Mouse (Mus musculus): ENCODE measurements around the gene Dolpp1.

DNA sequence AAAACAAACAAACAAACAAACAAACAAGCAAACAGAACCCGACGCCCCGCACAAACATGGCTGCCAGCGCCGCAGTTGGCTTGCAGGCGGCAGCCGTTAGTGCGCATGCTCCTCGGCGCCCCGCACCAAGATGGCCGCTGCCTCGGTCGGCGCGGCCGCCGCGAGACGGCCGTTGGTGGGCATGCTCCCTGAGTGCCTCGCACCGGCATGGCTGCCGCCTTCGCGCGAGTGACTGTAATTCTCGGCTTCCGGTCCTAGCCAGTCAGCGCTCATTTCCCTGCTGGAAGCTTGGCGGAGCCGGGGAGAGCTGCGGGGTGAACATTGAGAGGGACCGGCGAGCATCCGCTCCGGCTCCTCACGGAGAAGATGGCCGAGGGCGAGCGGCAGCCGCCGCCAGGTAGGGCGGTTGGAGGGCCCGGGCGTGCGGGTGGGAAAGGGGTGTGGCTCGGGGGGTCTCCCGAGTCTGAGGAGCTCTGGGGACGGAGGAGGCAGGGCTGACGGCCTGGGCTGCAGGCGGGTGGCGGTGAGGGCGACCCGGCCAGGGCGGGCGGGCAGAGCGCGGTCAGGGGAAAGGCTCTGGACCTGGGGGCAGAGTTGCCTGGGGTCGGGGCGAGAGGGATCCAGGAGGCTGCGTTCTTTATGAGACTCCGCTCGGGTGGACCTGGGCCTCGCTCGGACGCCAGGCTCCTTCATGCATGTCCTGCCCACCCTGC, 24.0 kb downstream of the Dolpp1 start, which contains the start of gene Ptpa:
- no peak for TF ChIP-seq CTCF (IDR thresholded peaks at IDR 0.05; ENCODE audit: control insufficient read depth, insufficient read depth, insufficient read length)
- TF ChIP-seq USF1 (IDR thresholded peaks at IDR 0.05; ENCODE audit: low read depth) = no peak
- no peak for TF ChIP-seq MYOG (IDR thresholded peaks at IDR 0.05; ENCODE audit: control insufficient read depth, extremely low read depth, insufficient read length)
- TF ChIP-seq MAX (IDR thresholded peaks at IDR 0.05) = peak; percentile 90

All from C2C12 (cell line).